Comparison of ENCODE assay signal across 8 mouse cellular contexts in the genomic region with DNA sequence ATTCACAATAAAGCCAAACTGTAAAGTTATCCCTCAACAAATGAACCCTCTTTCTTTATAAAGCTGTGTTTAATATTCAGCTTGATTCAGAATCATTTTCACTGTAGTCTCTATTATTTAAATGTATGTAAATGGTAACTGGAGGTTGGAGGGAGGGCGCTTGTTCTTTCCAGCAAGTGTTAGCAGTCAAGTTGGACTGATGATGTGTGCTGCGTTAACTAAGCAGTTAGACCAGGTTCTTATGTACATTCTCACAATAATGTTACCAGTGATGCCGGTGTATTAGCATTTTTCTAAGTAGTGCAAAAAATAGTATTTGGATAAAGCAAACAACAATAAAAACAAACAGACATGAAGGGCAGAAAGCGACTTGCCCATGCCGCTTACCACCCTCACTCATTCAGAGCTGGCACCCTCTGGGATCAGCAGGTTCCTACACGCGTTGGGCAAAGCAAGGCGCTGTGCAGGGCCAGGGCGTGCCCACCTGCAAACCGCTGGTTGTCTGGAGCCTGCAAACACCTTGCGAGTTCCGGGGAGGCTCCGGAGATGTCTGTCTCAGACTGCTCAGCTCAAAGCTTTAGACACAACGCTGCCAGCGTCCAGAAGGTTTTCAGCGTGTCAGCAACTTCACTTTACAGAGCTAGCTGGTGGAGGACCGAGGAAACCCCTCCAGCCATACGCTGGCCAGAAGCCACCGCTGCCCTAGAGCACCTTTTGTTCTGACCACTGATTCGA. TPM values are rescaled to one million over a fixed set of nuclear protein-coding genes. Genes with fewer than 3 reads are reported as not detected.
A peak's percentile ranks its signal among the peaks of the same experiment; 100 is the strongest.
DNase-seq lines count a peak whose midpoint lies in the region; ATAC-seq and TF ChIP-seq lines count a peak whose summit lies in the region.

No protein-coding gene starts in this region.

- peaks cover 2% of the 10 kb centered on the region; the same call in 1 of the 2 replicates for H3K4me1 ChIP-seq in heart, embryonic 11.5 days (ENCODE audit: control insufficient read depth, insufficient read depth, low read length)
- H3K4me1 ChIP-seq in E14TG2a.4 (replicated peaks; ENCODE audit: low read depth, low read length) = peaks cover 3% of the 10 kb centered on the region
- H3K4me1 ChIP-seq in embryonic facial prominence, embryonic 15.5 days = peaks cover 16% of the 10 kb centered on the region; the same call in 1 of the 2 replicates

- H3K9ac ChIP-seq in heart, embryonic 11.5 days (ENCODE audit: low read depth, low read length) = peak overlapping the region; percentile 69
- peak overlapping the region; percentile 64 for H3K9ac ChIP-seq in embryonic facial prominence, embryonic 15.5 days

- no peak for DNase-seq in heart, adult 9 months (ENCODE audit: low spot score in 2 of 2)
- peak; percentile 27 for DNase-seq in large intestine, adult 2 months (ENCODE audit: low read depth, low spot score)
- no peak for DNase-seq in right cerebral cortex, adult 18-20 months
- no peak for DNase-seq in cerebellum, adult 18-20 months

- H3K4me2 ChIP-seq in heart, embryonic 11.5 days = peak overlapping the region; percentile 79
- peak overlapping the region; percentile 92 for H3K4me2 ChIP-seq in embryonic facial prominence, embryonic 15.5 days (replicated peaks)

- ATAC-seq in heart, embryonic 11.5 days (replicated peaks; ENCODE audit: insufficient number of reproducible peaks, low FRiP score, low TSS enrichment) = peak; percentile 38
- ATAC-seq in embryonic facial prominence, embryonic 15.5 days (ENCODE audit: insufficient number of reproducible peaks, low FRiP score, low TSS enrichment, low read depth) = peak; percentile 70
- 0 out of 2 replicates have a peak, but pooled peaks have one; percentile 4 for ATAC-seq in monocyte, adult 5-6 weeks (replicated peaks; ENCODE audit: insufficient number of reproducible peaks, low FRiP score, low TSS enrichment, poor library complexity, severe bottlenecking)

- H3K27me3 ChIP-seq in heart, embryonic 11.5 days (ENCODE audit: control insufficient read depth, insufficient read depth, low read length) = peaks cover 8% of the 10 kb centered on the region
- peaks cover 38% of the 10 kb centered on the region for H3K27me3 ChIP-seq in E14TG2a.4 (ENCODE audit: insufficient read depth, low read length)
- no peaks in the 10 kb centered on the region for H3K27me3 ChIP-seq in embryonic facial prominence, embryonic 15.5 days

- no peaks in the 10 kb centered on the region for H3K9me3 ChIP-seq in heart, embryonic 11.5 days (replicated peaks; ENCODE audit: control insufficient read depth, low read length)
- no peaks in the 10 kb centered on the region for H3K9me3 ChIP-seq in E14TG2a.4 (ENCODE audit: low read length)
- H3K9me3 ChIP-seq in embryonic facial prominence, embryonic 15.5 days (replicated peaks) = no peaks in the 10 kb centered on the region

- H3K27ac ChIP-seq in heart, embryonic 11.5 days (ENCODE audit: low read depth, low read length) = no peak overlapping the region
- H3K27ac ChIP-seq in embryonic facial prominence, embryonic 15.5 days (replicated peaks) = peak overlapping the region; percentile 79; the same call in 1 of the 2 replicates

- H3K36me3 ChIP-seq in heart, embryonic 11.5 days (ENCODE audit: control insufficient read depth, insufficient read depth, low read length) = no peaks in the 10 kb centered on the region
- H3K36me3 ChIP-seq in E14TG2a.4 (ENCODE audit: insufficient read depth, low read length) = no peaks in the 10 kb centered on the region
- no peaks in the 10 kb centered on the region for H3K36me3 ChIP-seq in embryonic facial prominence, embryonic 15.5 days

- peak overlapping the region; percentile 59 for H3K4me3 ChIP-seq in heart, embryonic 11.5 days (ENCODE audit: low read depth, low read length)
- peak overlapping the region; percentile 85 for H3K4me3 ChIP-seq in E14TG2a.4 (replicated peaks; ENCODE audit: low read length)
- H3K4me3 ChIP-seq in embryonic facial prominence, embryonic 15.5 days (replicated peaks) = peak overlapping the region; percentile 72

- 3% methylated on average over 20 of the region's 20 CpGs for WGBS in heart, embryonic 11.5 days (ENCODE audit: insufficient replicate concordance)
- 2% methylated on average over 20 of the region's 20 CpGs for WGBS in embryonic facial prominence, embryonic 15.5 days
- 4% methylated on average over 20 of the region's 20 CpGs for WGBS in large intestine, adult 2 months

- no peak for TF ChIP-seq CTCF in E14TG2a.4 (conservative IDR thresholded peaks at IDR 0.05; ENCODE audit: low read length)

RNA-seq across cellular contexts. Expression of a gene that starts 0.6 kb away (rescaled TPM):
- polyA plus RNA-seq in heart, embryonic 11.5 days (2014; fragmentation: Nextera tagmentation; extraction: Ambion mirVana) = 6.6 and 7.0 TPM in 2 replicates
- polyA plus RNA-seq in embryonic facial prominence, embryonic 15.5 days (2015; fragmentation: Nextera tagmentation; extraction: Ambion mirVana) = 7.3 and 8.7 TPM in 2 replicates
- 12.3 and 21.8 TPM in 2 replicates for polyA plus RNA-seq in large intestine, adult 2 months (2012; rRNA removed)
- total RNA-seq in monocyte, adult 5-6 weeks (2017) = 7.0 to 9.8 TPM (median 9.3 TPM) in 3 replicates

Comparison
In these comparisons a context has a peak if more than half of its experiments do, and no peak if none do; other contexts are left out.
1. ATAC-seq: peak in every context shown above with its lines; median percentile 70 in embryonic facial prominence, embryonic 15.5 days; 38 in heart, embryonic 11.5 days; 4 in monocyte, adult 5-6 weeks.